Mouse (Mus musculus) central nervous system, embryonic 11.5 days (tissue): ENCODE data around the gene Nudt14. TPM values are rescaled to one million over a fixed set of nuclear protein-coding genes. Genes with fewer than 3 reads are reported as not detected.

Experiments
- polyA plus RNA-seq: library from polyadenylated mRNA; depleted of rRNA; stranded (reverse); fragments of >200 nt; gene quantifications from 2 replicates; pipeline ENCODE4 v1.2.3, GENCODE M21; 2012; rRNA removed

Gene Nudt14
- 32.2 and 39.3 TPM in 2 replicates for polyA plus RNA-seq

DNA sequence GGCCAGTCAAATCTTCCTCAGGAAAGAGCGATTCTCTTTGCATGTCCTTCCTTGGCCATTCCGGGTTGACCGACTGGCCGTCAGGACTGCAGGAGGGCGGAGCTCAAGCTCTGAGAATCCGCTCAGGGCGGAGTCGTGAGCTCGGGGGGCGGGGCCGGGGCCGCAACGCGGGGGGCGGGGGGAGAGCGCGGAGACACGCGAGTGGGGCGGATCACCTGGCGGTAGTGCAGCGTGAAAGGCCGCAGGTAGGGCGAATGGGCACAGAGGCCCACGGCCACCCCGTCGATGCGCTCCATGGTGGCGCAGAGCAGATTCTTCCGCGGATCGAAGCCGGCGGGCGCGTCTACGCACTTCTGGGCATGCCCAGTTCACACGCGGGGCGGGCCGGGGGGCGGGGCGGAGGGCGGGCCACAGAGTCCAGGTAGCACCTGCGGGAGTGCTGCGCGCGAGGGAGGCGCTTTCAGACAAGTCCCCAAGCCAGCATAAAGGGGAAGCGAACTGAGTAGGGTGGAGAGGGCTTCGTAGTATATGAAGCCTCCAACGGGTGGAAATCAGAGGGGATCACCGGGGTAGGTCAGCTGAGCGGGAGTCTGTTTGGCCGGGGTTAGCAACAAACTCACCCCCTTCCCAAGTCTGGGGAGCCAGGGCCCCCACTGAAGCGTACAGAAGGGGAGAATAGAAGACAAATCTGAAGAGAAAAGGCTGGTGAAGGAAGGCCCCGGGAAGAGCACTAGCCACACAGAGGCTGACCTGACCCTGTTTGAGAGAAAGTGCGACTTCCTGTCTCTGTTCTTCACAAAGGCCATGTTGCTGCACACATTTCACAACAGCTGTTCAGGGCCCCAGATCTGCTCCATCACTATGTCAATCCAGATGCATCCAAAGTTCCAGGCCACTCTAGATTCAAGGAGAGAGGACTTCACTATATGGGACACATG lies at the start of gene Nudt14:
Gene Nudt14 (minus strand): TSS at position 349 of the 938 bp plus-strand sequence.

DNA sequence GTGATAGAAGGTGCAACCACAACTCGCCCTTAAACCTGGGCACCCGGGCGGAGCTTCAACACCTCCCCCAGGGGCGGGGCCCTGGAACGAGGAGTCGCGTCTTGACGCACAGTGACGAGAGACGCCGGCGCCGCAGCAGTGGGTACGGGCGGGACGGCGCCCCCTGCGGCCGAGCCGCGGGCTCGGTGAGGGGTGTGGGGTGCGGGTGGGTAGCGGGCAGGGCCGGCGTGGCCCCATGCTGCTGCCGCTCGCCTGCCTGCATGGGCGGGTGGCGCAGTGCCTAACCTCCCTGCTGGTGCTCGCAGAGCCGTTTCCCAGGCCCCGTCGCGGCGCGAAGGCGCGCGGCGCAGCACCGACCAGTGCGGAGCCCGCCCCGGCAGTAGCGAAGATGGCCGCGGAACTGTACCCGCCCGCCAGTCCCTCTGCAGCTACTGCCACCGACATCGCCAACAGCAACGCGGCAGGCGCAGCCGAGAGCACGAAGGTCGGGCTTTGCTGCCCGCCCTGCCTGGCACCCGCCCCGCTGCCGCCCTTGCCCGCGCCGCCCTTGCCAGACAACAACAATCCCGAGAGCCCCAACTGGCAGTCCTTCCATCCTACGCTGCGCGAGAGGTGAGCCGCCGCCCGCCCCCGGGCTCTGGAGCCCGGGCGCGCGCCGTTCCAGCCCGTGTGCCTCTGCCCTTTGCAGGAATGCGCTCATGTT lies 34.6 kb upstream of the Nudt14 start, which contains the start of gene Btbd6:
Gene Btbd6 (plus strand): TSS at position 112 of the 703 bp plus-strand sequence.

GRCm38 (mm10) chr12:112929562-112930352 lies 12.2 kb downstream of the Nudt14 start, which contains the start of gene Jag2:
Jag2 (minus strand) TSS chr12:112929776.

Other genes with a start within 250 kb of the Nudt14 start
- gene Cep170b, start 221.7 kb downstream of the Nudt14 start, polyA plus RNA-seq, result 15.5 and 21.9 TPM in 2 replicates
- gene Pld4, start 181.5 kb downstream of the Nudt14 start, polyA plus RNA-seq, result 3.3 and 4.7 TPM in 2 replicates
- 0.29 and 0.41 TPM in 2 replicates for gene Ahnak2, start 139.5 kb downstream of the Nudt14 start, polyA plus RNA-seq
- gene Clba1, start 133.2 kb downstream of the Nudt14 start, polyA plus RNA-seq, result 5.9 and 10.5 TPM in 2 replicates
- gene Cdca4, start 112.7 kb downstream of the Nudt14 start, polyA plus RNA-seq, result 71.8 and 101 TPM in 2 replicates
- gene Gpr132, start 73.9 kb downstream of the Nudt14 start, polyA plus RNA-seq, result 0.08 and 0.10 TPM in 2 replicates
- gene Jag2, start 12.3 kb downstream of the Nudt14 start, polyA plus RNA-seq, result 19.3 and 19.6 TPM in 2 replicates
- gene Btbd6, start 34.4 kb upstream of the Nudt14 start, polyA plus RNA-seq, result 20.3 and 21.4 TPM in 2 replicates
- 88.4 and 89.6 TPM in 2 replicates for gene Brf1, start 58.6 kb upstream of the Nudt14 start, polyA plus RNA-seq
- gene Pacs2, start 72.4 kb upstream of the Nudt14 start, polyA plus RNA-seq, result 47.2 and 55.8 TPM in 2 replicates
- 0.07 and 0.09 TPM in 2 replicates for gene Tex22, start 132.4 kb upstream of the Nudt14 start, polyA plus RNA-seq
- 104 and 129 TPM in 2 replicates for gene Mta1, start 156.2 kb upstream of the Nudt14 start, polyA plus RNA-seq
- 128 and 134 TPM in 2 replicates for gene Crip2, start 198.1 kb upstream of the Nudt14 start, polyA plus RNA-seq
- gene Crip1, start 204.2 kb upstream of the Nudt14 start, polyA plus RNA-seq, result 102 and 112 TPM in 2 replicates
- 37.7 and 56.1 TPM in 2 replicates for gene Tedc1, start 214.3 kb upstream of the Nudt14 start, polyA plus RNA-seq
- gene Tmem121, start 243.8 kb upstream of the Nudt14 start, polyA plus RNA-seq, result 22.9 and 30.9 TPM in 2 replicates